Mouse (Mus musculus) kidney, adult 11 months (tissue): Measurements from ENCODE around the gene Snx17.

Experiments
- DNase-seq: peaks from one replicate; pipeline ENCODE4 v3.0.0; 2022

Gene Snx17

GRCm38 (mm10) chr5:31241522-31242034 lies 48.6 kb downstream of the Snx17 start:
- DNase-seq = no peak

GRCm38 (mm10) chr5:31242191-31242590 lies 49.2 kb downstream of the Snx17 start:
- DNase-seq = no peak
